Mouse (Mus musculus) liver, embryonic 14.5 days (tissue): Measurements from ENCODE around the gene Pcsk4. TPM values are rescaled to one million over a fixed set of nuclear protein-coding genes. Genes with fewer than 3 reads are reported as not detected.

ENCODE experiments used
- ATAC-seq: fragments of 200-750 bp; cut with Nextera tagmentation; 2 replicates; pipeline ENCODE4 v1.8.0; 2017; ENCODE audit warnings: moderate number of reproducible peaks, mild to moderate bottlenecking, moderate library complexity; ENCODE audit not compliant: insufficient read depth
- DNase-seq, 3 experiments: peaks; one replicate each; pipeline ENCODE4 v3.0.0-alpha.2; 2012 to 2013; ENCODE audit warnings: low read depth in 3 of 3, low spot score in 3 of 3
- H3K27ac ChIP-seq: fragments of 300-500 bp; sonication (generic); 2 replicates; pipeline ENCODE4 v1.5.1; 2014; ENCODE audit warnings: moderate library complexity, mild to moderate bottlenecking, control low read depth, inconsistent platforms
- H3K27me3 ChIP-seq: fragments of 300-500 bp; sonication (generic); 2 replicates; pipeline ENCODE4 v1.6.1; 2014; ENCODE audit warnings: mild to moderate bottlenecking, low read length, moderate library complexity; ENCODE audit not compliant: control insufficient read depth, insufficient read depth
- H3K36me3 ChIP-seq: fragments of 300-500 bp; sonication (generic); replicated peaks from 2 replicates; pipeline ENCODE4 v1.6.1; 2014; ENCODE audit warnings: low read depth; ENCODE audit not compliant: control insufficient read depth, insufficient read depth
- H3K4me1 ChIP-seq, 2 experiments: fragments of 200-500 bp in 1 of 2; fragments of 300-500 bp in 1 of 2; sonication (generic) in 1 of 2; replicated peaks; 2 replicates each; pipeline ENCODE4 v1.6.1; 2012 to 2014; ENCODE audit warnings: antibody characterized with exemption in 1 of 2, inconsistent platforms in 1 of 2, low read length in 1 of 2; ENCODE audit not compliant: control insufficient read depth in 2 of 2, insufficient read depth in 2 of 2
- H3K4me2 ChIP-seq: fragments of 300-500 bp; sonication (generic); 2 replicates; pipeline ENCODE4 v1.6.1; 2014; ENCODE audit warnings: low read depth, mild to moderate bottlenecking, control low read depth, moderate library complexity
- H3K4me3 ChIP-seq, 2 experiments: fragments of 200-500 bp in 1 of 2; fragments of 300-500 bp in 1 of 2; sonication (generic) in 1 of 2; 2 replicates each; pipeline ENCODE4 v1.5.1; 2012 to 2014; ENCODE audit warnings: low read depth in 2 of 2, low read length in 2 of 2, mild to moderate bottlenecking in 2 of 2, control low read depth in 1 of 2, inconsistent platforms in 1 of 2, moderate library complexity in 1 of 2; ENCODE audit not compliant: insufficient read depth in 1 of 2
- H3K9ac ChIP-seq: fragments of 300-500 bp; sonication (generic); replicated peaks from 2 replicates; pipeline ENCODE4 v1.6.1; 2014; ENCODE audit warnings: mild to moderate bottlenecking, control low read depth, moderate library complexity
- H3K9me3 ChIP-seq: fragments of 300-500 bp; sonication (generic); 2 replicates; pipeline ENCODE4 v1.6.1; 2016; ENCODE audit warnings: low read length, mixed read lengths; ENCODE audit not compliant: control insufficient read depth
- CTCF ChIP-seq: IDR thresholded peaks from 2 replicates; pipeline ENCODE4 v1.5.1; 2016; ENCODE audit warnings: antibody characterized with exemption, low read depth, control low read depth
- EP300 ChIP-seq: IDR thresholded peaks from 2 replicates; pipeline ENCODE4 v1.6.1; 2016; ENCODE audit warnings: antibody characterized with exemption, low read depth
- WGBS: fragments of 180-500 bp; shearing (Covaris S2); extraction: QIAGEN DNeasy Blood & Tissue Kit; methylation state at CpG from one replicate; pipeline ENCODE4 v1.1.7; 2014; ENCODE audit not compliant: insufficient replicate concordance; 5-methylcytosine and 5-hydroxymethylcytosine counted together
- polyA plus RNA-seq, 2 experiments: library from polyadenylated mRNA; depleted of rRNA in 1 of 2; stranded (reverse) in 1 of 2; unstranded in 1 of 2; fragments of >200 nt; fragmentation: Nextera tagmentation in 1 of 2; extraction: Ambion mirVana in 1 of 2; gene quantifications; 2 replicates each; pipeline versions ENCODE4 v1.2.1 to v1.2.3; 2012 to 2014

The Pcsk4 gene
- polyA plus RNA-seq, 2 experiments, result 3.2 to 6.6 TPM

DNA sequence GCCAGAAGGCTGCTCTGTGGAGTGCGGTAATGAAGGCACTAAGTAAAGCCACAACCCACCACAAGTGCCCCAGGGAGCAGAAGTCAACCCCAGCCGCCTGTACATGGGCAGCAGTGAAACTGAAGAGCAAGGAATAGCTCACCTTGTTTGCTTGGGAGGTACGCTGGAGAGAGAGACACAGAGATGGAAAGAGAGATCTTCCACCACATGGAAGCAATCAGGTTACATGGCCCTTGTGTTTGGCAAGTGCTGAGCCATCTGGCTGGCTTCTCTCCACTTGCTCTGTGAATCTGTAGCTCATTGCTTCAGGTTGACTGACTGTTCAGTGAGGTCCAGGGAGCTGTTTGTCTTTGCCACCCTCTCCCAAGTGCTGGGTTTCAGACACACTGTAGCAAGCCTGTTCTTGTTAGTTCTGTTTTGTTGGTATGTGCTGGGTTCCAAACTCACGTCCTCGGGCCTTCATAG, 3.3 kb upstream of the Pcsk4 start:
- DNase-seq, result no peak
- Histone ChIP-seq H3K9me3 (no peaks in the 10 kb centered on the region), H3K4me3 (peak overlapping the region; percentile 3 to 7; a peak in 3 of 4 replicates), H3K9ac (peak overlapping the region; percentile 63), H3K27me3 (no peaks in the 10 kb centered on the region), H3K36me3 (peaks cover 14% of the 10 kb centered on the region), H3K4me2 (peak overlapping the region; percentile 91), H3K27ac (peak overlapping the region; percentile 88), H3K4me1 (peaks cover 30 to 38% of the 10 kb centered on the region in 2 experiments)
- ATAC-seq, result no peak
- TF ChIP-seq EP300 (no peak), CTCF (no peak)
- WGBS, result 59% methylated on average over 5 of the region's 5 CpGs

DNA sequence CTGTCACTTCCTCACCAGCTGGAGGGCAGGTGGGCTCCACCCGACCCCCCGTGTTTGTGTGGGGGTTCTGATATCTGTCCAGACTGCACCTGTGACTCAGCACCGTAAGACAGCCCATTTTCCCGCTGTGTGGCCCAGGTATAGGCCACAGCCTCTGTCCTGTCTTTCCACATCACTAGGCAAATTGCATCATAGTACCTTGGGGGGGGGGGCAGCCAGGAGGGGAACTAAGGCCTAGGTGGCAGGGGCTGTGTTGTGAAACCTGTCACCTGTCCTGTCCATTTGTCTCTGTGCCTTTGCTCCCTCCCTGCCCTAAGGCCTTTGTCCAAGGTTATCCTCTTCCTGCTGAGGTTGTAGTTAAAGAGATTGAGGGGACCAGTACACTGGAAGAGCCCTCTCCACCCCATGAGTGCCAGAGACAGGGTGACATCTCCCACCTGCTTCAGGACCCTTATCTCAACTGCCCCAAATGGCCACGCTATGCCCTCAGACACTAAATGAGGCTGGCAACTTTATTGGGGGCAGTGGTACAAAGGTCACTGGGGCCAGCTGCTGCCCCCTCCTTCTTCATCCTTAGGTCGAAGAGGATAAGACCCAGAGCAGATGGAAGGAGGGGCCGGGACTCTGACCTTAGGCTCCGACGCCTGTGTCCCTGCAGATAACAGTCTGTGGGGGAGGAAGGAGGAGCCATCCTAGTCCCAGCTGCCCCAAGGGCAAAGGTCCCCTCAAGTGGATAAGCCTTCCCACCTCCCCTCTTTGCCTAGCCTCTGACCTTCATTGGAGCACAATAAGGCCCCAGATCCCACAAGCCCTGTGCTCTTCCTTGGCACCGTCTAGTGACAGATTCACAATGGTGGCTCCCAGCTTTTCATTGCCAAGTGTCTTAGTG, 2.6 kb upstream of the Pcsk4 start:
- DNase-seq (peak; percentile 80 to 87 (median 84)), ATAC-seq (peak; percentile 74)
- H3K4me1 ChIP-seq, result peaks cover 30 to 38% of the 10 kb centered on the region in 2 experiments
- peak overlapping the region; percentile 63 for H3K9ac ChIP-seq
- H3K4me3 ChIP-seq, result peak overlapping the region; percentile 42 to 66
- peak overlapping the region; percentile 88 for H3K27ac ChIP-seq
- no peaks in the 10 kb centered on the region for H3K9me3 ChIP-seq
- H3K4me2 ChIP-seq, result peak overlapping the region; percentile 91
- H3K36me3 ChIP-seq, result peaks cover 14% of the 10 kb centered on the region
- WGBS, result 17% methylated on average over 10 of the region's 10 CpGs
- peak; percentile 70 for TF ChIP-seq EP300
- TF ChIP-seq CTCF, result no peak
- no peaks in the 10 kb centered on the region for H3K27me3 ChIP-seq

DNA sequence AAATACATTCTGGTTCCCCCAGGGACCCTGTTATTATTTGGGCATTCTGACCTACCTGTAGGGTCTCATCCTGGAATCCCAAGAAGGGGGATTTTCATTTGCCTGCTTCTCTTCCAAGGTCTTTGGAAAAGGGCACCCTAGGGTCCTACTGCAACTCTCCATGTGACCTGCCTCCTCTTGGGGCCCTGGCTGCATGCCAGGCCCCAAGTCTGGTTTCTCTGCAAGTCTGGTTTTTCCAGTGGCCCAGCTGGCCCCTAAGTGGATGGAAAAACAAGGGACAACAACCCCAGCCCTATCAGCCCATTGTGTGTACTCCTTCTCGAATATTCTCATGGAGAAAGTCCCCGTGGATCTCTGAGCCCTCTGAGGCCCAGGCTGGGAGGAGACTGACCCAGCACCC, 1.6 kb upstream of the Pcsk4 start:
- Histone ChIP-seq H3K4me1 (peaks cover 30 to 38% of the 10 kb centered on the region in 2 experiments), H3K9me3 (no peaks in the 10 kb centered on the region), H3K4me2 (peak overlapping the region; percentile 91), H3K27me3 (no peaks in the 10 kb centered on the region), H3K4me3 (peak overlapping the region; percentile 42 to 66), H3K9ac (peak overlapping the region; percentile 63), H3K36me3 (peaks cover 7% of the 10 kb centered on the region), H3K27ac (peak overlapping the region; percentile 88)
- no peak for TF ChIP-seq EP300
- no peak for TF ChIP-seq CTCF
- DNase-seq (no peak), ATAC-seq (no peak)
- WGBS, result 66% methylated on average over 2 of the region's 2 CpGs

- H3K4me3 ChIP-seq, result peak overlapping the region; percentile 42 to 66
- ATAC-seq, result no peak
- no peaks in the 10 kb centered on the region for H3K27me3 ChIP-seq
- no peaks in the 10 kb centered on the region; the same call in 1 of the 2 replicates for H3K36me3 ChIP-seq
- H3K4me1 ChIP-seq, result peaks cover 30 to 38% of the 10 kb centered on the region in 2 experiments
- WGBS, result under 1% methylated on average over 41 of the region's 41 CpGs
- H3K4me2 ChIP-seq, result peak overlapping the region; percentile 91
- no peaks in the 10 kb centered on the region for H3K9me3 ChIP-seq
- no peak for DNase-seq
- H3K27ac ChIP-seq, result peak overlapping the region; percentile 88
- TF ChIP-seq CTCF (no peak), EP300 (no peak)
- H3K9ac ChIP-seq, result peak overlapping the region; percentile 63
Measured at GRCm38 (mm10) chr10:80330084-80330483, 786 bp upstream of the Pcsk4 start.

DNA sequence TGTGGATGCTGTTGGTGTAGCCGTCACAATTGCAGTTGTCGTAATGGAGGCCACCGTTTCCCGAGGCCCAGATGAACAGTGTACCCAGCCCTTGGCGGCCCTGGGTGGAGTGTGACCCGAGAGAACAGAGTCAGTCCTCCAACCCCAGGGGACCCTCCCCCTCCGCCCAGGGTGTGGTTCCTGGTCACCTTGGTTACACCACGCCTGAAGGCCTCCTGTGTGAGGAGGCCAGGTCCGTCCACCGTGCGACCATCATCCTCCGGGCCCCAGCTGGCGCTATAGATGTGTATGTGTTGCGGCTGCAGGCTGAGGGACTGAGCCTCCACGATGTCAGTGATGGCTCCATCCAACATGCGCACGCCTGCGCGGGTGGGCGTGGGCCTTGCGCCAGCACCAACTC, 4.3 kb downstream of the Pcsk4 start:
- Histone ChIP-seq H3K4me2 (no peak overlapping the region), H3K9me3 (no peaks in the 10 kb centered on the region), H3K9ac (no peak overlapping the region), H3K27ac (no peak overlapping the region), H3K27me3 (no peaks in the 10 kb centered on the region), H3K4me1 (peaks cover 5 to 12% of the 10 kb centered on the region in 2 experiments), H3K36me3 (no peaks in the 10 kb centered on the region), H3K4me3 (no peak overlapping the region)
- TF ChIP-seq CTCF, result no peak
- no peak for TF ChIP-seq EP300
- DNase-seq, result no peak
- no peak for ATAC-seq
- WGBS, result 78% methylated on average over 21 of the region's 21 CpGs
